ENCODE assay signal across 8 mouse cellular contexts in the genomic region with DNA sequence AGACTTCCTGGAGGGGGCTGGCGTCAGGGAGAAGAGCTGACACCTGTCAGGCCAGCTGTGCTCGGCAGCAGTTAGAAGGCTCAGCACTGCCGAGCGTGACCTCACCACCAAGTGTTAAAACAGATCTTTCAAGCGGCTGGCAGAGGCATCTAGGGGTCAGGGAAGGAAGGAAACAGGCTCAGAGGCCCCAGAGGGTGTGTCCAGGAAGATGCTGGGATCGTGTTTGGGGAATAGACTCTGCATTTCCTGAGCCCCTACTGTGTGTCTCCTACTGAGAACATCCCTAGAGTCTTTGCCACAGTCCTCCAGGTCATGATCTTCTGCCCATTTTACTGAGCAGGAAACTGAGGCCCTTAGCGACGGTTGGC. TPM values are rescaled to one million over a fixed set of nuclear protein-coding genes. Genes with fewer than 3 reads are reported as not detected.
DNase-seq lines count a peak whose midpoint lies in the region; TF ChIP-seq lines count a peak whose summit lies in the region.

No protein-coding gene starts in this region.

- peak; percentile 26 for DNase-seq in kidney, adult 18-20 months
- no peak for DNase-seq in kidney, adult 8-10 months
- peak; percentile 69 for DNase-seq in kidney, adult 2 months
- DNase-seq in left cerebral cortex, postnatal 36 days (ENCODE audit: low spot score in 2 of 2) = no peak
- no peak for DNase-seq in adrenal gland, postnatal 4 days (ENCODE audit: low spot score in 2 of 2)
- DNase-seq in layer of hippocampus, adult 9-11 months = no peak

- peak overlapping the region; percentile 82 for H3K4me3 ChIP-seq in erythroblast, embryonic 14.5 days (replicated peaks)
- no peak overlapping the region for H3K4me3 ChIP-seq in kidney, adult 2 months (ENCODE audit: insufficient read depth, low read depth, low read length)
- no peak overlapping the region for H3K4me3 ChIP-seq in myocyte

- TF ChIP-seq POLR2A in kidney, adult 2 months (IDR thresholded peaks at IDR 0.05; ENCODE audit: low read depth, low read length) = no peak
- no peak for TF ChIP-seq POLR2A in myocyte (IDR thresholded peaks at IDR 0.05; ENCODE audit: insufficient read length, low read depth)

- no peak overlapping the region for H3ac ChIP-seq in myocyte (ENCODE audit: control insufficient read depth, insufficient read length)

- H3K4me2 ChIP-seq in myocyte (ENCODE audit: low read depth) = peak overlapping the region; percentile 98

- peaks cover 83% of the 10 kb centered on the region for H3K4me1 ChIP-seq in erythroblast, embryonic 14.5 days (ENCODE audit: control insufficient read depth)
- peaks cover 16% of the 10 kb centered on the region; the same call in 1 of the 2 replicates for H3K4me1 ChIP-seq in kidney, adult 2 months (ENCODE audit: control insufficient read depth, insufficient read depth, low read length)

- H3K36me3 ChIP-seq in erythroblast, embryonic 14.5 days (ENCODE audit: control insufficient read depth) = peaks cover 97% of the 10 kb centered on the region
- H3K36me3 ChIP-seq in kidney, adult 2 months (ENCODE audit: control insufficient read depth, insufficient read depth, low read length) = no peaks in the 10 kb centered on the region
- peaks cover 15% of the 10 kb centered on the region for H3K36me3 ChIP-seq in myocyte (ENCODE audit: control insufficient read depth, insufficient read depth)

- no peaks in the 10 kb centered on the region for H3K27me3 ChIP-seq in erythroblast, embryonic 14.5 days (ENCODE audit: control insufficient read depth)
- H3K27me3 ChIP-seq in kidney, adult 2 months (replicated peaks; ENCODE audit: control insufficient read depth, insufficient read depth, low read length) = no peaks in the 10 kb centered on the region
- H3K27me3 ChIP-seq in myocyte (ENCODE audit: control insufficient read depth, insufficient read depth, insufficient read length) = no peaks in the 10 kb centered on the region

- intact Hi-C loops in left cerebral cortex, postnatal 36 days (cut with DNase I) = no loop called here

- no peak for TF ChIP-seq CTCF in kidney, adult 2 months (conservative IDR thresholded peaks at IDR 0.05; ENCODE audit: insufficient read depth, insufficient read length, low read depth, low read length)

- H3K9me3 ChIP-seq in erythroblast, embryonic 14.5 days (ENCODE audit: control insufficient read depth, low read length) = no peaks in the 10 kb centered on the region

- peaks cover 72% of the 10 kb centered on the region for H3K79me2 ChIP-seq in myocyte (ENCODE audit: control insufficient read depth, insufficient read depth)

- WGBS in kidney, adult 2 months = 41% methylated on average over 8 of the region's 8 CpGs

- H3K27ac ChIP-seq in kidney, adult 2 months (ENCODE audit: insufficient read depth, low read depth, low read length) = no peak overlapping the region

TF ChIP-seq in myocyte, 11 proteins besides CTCF, POLR2A, EP300 and RAD21:
- TF ChIP-seq TCF12 (IDR thresholded peaks at IDR 0.05; ENCODE audit: insufficient read depth, poor library complexity, severe bottlenecking) (peak; percentile 100), MYOD1 (IDR thresholded peaks at IDR 0.05; ENCODE audit: control insufficient read depth in 1 of 3, insufficient read length in 2 of 3, low read depth in 2 of 3) (peak; percentile 82 to 99 (median 99)), MYOG (IDR thresholded peaks at IDR 0.05; ENCODE audit: control insufficient read depth in 1 of 3, insufficient read depth in 1 of 3, insufficient read length in 2 of 3, low read depth in 2 of 3) (peak; percentile 90 to 100 (median 98)), MAX (IDR thresholded peaks at IDR 0.05; ENCODE audit: low read depth) (no peak), TCF3 (IDR thresholded peaks at IDR 0.05; ENCODE audit: insufficient read length, low read depth) (peak; percentile 99)

RNA-seq across cellular contexts. Expression of gene E2f2, which starts 5.0 kb away (rescaled TPM):
- polyA plus RNA-seq in erythroblast, embryonic 14.5 days (2012) = 108 and 119 TPM in 2 replicates
- 2.1 and 2.2 TPM in 2 replicates for polyA plus RNA-seq in kidney, adult 2 months (2012; rRNA removed)
- 56.3 TPM for polyA plus RNA-seq in myocyte (2012; fragmentation: generic; extraction: Trizol)
- under 1 TPM; 0.61 to 0.72 TPM for total RNA-seq in left cerebral cortex, postnatal 36 days (2021)
- 10 to 100 TPM; 15.0 to 23.0 TPM for total RNA-seq in adrenal gland, postnatal 4 days (2021)

RNA-seq across cellular contexts. Expression of gene Asap3, which starts 28.9 kb away (rescaled TPM):
- polyA plus RNA-seq in erythroblast, embryonic 14.5 days (2012) = 0.01 TPM in 2 replicates
- 5.7 and 7.0 TPM in 2 replicates for polyA plus RNA-seq in kidney, adult 2 months (2012; rRNA removed)
- polyA plus RNA-seq in myocyte (2012; fragmentation: generic; extraction: Trizol) = 3.9 TPM
- total RNA-seq in left cerebral cortex, postnatal 36 days (2021) = 1 to 10 TPM; 2.2 to 2.5 TPM
- 1 to 10 TPM; 6.0 to 6.1 TPM for total RNA-seq in adrenal gland, postnatal 4 days (2021)

RNA-seq across cellular contexts. Expression of gene Id3, which starts 33.9 kb away (rescaled TPM):
- 0.38 and 0.54 TPM in 2 replicates for polyA plus RNA-seq in erythroblast, embryonic 14.5 days (2012)
- 259 and 289 TPM in 2 replicates for polyA plus RNA-seq in kidney, adult 2 months (2012; rRNA removed)
- 15.2 TPM for polyA plus RNA-seq in myocyte (2012; fragmentation: generic; extraction: Trizol)
- total RNA-seq in left cerebral cortex, postnatal 36 days (2021) = 10 to 100 TPM; 35.3 to 40.7 TPM
- 10 to 100 TPM; 97.4 to 99.5 TPM for total RNA-seq in adrenal gland, postnatal 4 days (2021)

Comparison
In these comparisons a context has a peak if more than half of its experiments do, and no peak if none do; other contexts are left out.
1. DNase-seq: peak in kidney, adult 18-20 months (single experiment) and kidney, adult 2 months (single experiment); none in kidney, adult 8-10 months (0 of 2), left cerebral cortex, postnatal 36 days (0 of 2), adrenal gland, postnatal 4 days (0 of 2) and layer of hippocampus, adult 9-11 months (single experiment).
2. RNA of gene E2f2, which starts 5.0 kb away (polyA plus RNA-seq): 108 to 119 TPM in erythroblast, embryonic 14.5 days and 56.3 TPM in myocyte (single experiment); 2.1 to 2.2 TPM in kidney, adult 2 months; every median in the first group is over 10 times any median in the second.
3. RNA of gene Id3, which starts 33.9 kb away (polyA plus RNA-seq): 259 to 289 TPM in kidney, adult 2 months; 15.2 TPM in myocyte (single experiment) and 0.38 to 0.54 TPM in erythroblast, embryonic 14.5 days; every median in the first group is over 10 times any median in the second.